Mouse (Mus musculus): ENCODE data around the gene Fam193a. TPM values are rescaled to one million over a fixed set of nuclear protein-coding genes. Genes with fewer than 3 reads are reported as not detected.
A peak's percentile ranks its signal among the peaks of the same experiment; 100 is the strongest.

The Fam193a gene
- total and polyA plus RNA-seq, 3 experiments: 10.9 to 317 (median 37.1) TPM

- TF ChIP-seq SIN3A (IDR thresholded peaks at IDR 0.05; ENCODE audit: low read length) (peak; percentile 84), RAD21 (IDR thresholded peaks at IDR 0.05; ENCODE audit: low read depth, low read length) (no peak), MAZ (IDR thresholded peaks at IDR 0.05; ENCODE audit: low read depth, low read length) (peak; percentile 76; the same call in 1 of the 2 replicates)
These were observed 32.8 kb upstream of the Fam193a start (continued) for GRCm38 (mm10) chr5:34336775-34337450.

GRCm38 (mm10) chr5:34340246-34340645 is 29.5 kb upstream of the Fam193a start:
- Histone ChIP-seq H3K27ac (ENCODE audit: control insufficient read depth, low read depth, low read length) (no peak overlapping the region), H3K4me3 (ENCODE audit: control insufficient read depth in 1 of 2, insufficient read depth in 1 of 2, low read depth in 2 of 2, low read length in 2 of 2) (no peak overlapping the region), H3K79me2 (ENCODE audit: control insufficient read depth, insufficient read depth, low read length, poor library complexity) (peaks cover 90% of the 10 kb centered on the region), H3K4me1 (ENCODE audit: control insufficient read depth in 1 of 2, insufficient read depth in 2 of 2, low read length in 2 of 2) (peaks cover 18 to 19% of the 10 kb centered on the region in 2 experiments), H3K9me3 (replicated peaks; ENCODE audit: insufficient read depth, low read length) (no peaks in the 10 kb centered on the region), H3K36me3 (ENCODE audit: control insufficient read depth in 1 of 2, insufficient read depth in 2 of 2, low read length in 2 of 2) (peaks cover 47 to 52% of the 10 kb centered on the region in 2 experiments), H3K27me3 (ENCODE audit: control insufficient read depth in 1 of 2, insufficient read depth in 2 of 2, low read length in 2 of 2) (no peaks in the 10 kb centered on the region), H3K9ac (ENCODE audit: control insufficient read depth, low read depth, low read length, poor library complexity, severe bottlenecking) (no peak overlapping the region)
- TF ChIP-seq ZC3H11A (IDR thresholded peaks at IDR 0.05; ENCODE audit: low read depth, low read length) (no peak), SMC3 (IDR thresholded peaks at IDR 0.05; ENCODE audit: low read depth, low read length) (no peak), CHD1 (IDR thresholded peaks at IDR 0.05; ENCODE audit: low read depth, low read length) (no peak), UBTF (IDR thresholded peaks at IDR 0.05; ENCODE audit: borderline replicate concordance, insufficient read depth, low read depth, low read length) (no peak), USF2 (IDR thresholded peaks at IDR 0.05; ENCODE audit: borderline replicate concordance in 1 of 2, insufficient read depth in 1 of 2, low read depth in 1 of 2, low read length in 2 of 2) (no peak), GABPA (IDR thresholded peaks at IDR 0.05; ENCODE audit: low read depth, low read length) (no peak), MYB (IDR thresholded peaks at IDR 0.05; ENCODE audit: low read depth, low read length) (no peak), EP300 (IDR thresholded peaks at IDR 0.05; ENCODE audit: low read depth in 1 of 2, low read length in 2 of 2) (no peak), ZNF384 (IDR thresholded peaks at IDR 0.05; ENCODE audit: low read depth, low read length) (no peak), TAL1 (IDR thresholded peaks at IDR 0.05; ENCODE audit: low read length) (no peak), ELF1 (IDR thresholded peaks at IDR 0.05; ENCODE audit: low read depth, low read length) (no peak), BHLHE40 (IDR thresholded peaks at IDR 0.05; ENCODE audit: borderline replicate concordance, low read depth, low read length) (no peak), MXI1 (IDR thresholded peaks at IDR 0.05; ENCODE audit: low read depth, low read length) (no peak), ZKSCAN1 (IDR thresholded peaks at IDR 0.05; ENCODE audit: low read depth, low read length) (no peak)
- no peak for DNase-seq (ENCODE audit: low read depth, low spot score)

Data from MEL (cell line).